Mouse (Mus musculus): ENCODE data around the gene Scg5. TPM values are rescaled to one million over a fixed set of nuclear protein-coding genes. Genes with fewer than 3 reads are reported as not detected.

Scg5 gene
- not detected in 4 replicates for total RNA-seq (2023)

GRCm38 (mm10) chr2:113828943-113829882, at the start of gene Scg5:
Scg5 (minus strand) TSS chr2:113829121.

DNA sequence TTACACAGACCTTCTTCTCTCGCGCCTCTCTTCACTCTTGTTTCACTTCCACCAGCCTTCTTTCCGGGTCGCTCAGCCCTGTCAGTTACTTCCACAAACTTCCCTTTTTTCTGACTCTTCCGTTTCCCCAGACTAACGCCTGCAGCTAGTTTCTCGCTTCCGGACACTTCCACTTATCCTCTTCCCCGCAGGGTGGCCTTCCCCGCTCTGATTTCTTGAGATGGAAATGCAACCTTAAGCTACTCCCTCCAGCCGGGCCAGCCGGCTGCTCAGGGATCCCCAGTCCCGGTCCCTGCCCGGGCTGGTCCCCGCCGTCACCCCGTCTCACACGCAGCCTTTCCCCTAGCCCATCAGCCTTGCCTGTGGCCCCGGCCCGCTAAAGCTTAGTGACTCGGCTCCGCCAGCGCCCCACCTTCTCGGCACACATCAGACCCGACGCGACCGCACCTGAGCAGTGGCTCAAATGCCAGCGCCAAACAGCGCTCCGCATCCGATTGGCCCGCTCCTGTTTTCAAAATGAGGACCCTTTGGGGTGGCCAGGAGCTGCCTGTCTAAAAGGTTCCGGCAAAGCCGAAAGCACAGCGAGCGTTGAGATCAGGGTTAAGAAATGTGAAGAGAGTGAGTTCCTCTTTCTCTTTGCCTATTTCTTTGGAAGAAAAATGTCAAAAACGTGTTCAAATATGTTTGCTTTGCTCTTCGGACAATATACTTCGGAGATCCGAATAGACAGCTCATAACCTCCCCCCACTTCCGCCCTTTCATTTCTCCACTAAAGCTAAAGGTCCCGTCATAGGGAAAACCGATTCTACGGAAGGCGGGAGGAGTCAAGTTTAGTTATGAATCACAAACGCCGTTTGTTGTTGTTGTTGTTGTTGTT, 19.6 kb upstream of the Scg5 start, which contains the start of gene Arhgap11a:
TSS of gene Arhgap11a (minus strand) at position 417 of the 877 bp plus-strand sequence.

GRCm38 (mm10) chr2:113758311-113759161, 70.4 kb downstream of the Scg5 start, which contains the start of gene Grem1:
Grem1 (minus strand) TSS chr2:113758646.

Other genes starting within 250 kb of the Scg5 start
- not detected in 4 replicates for gene Grem1, start 70.5 kb downstream of the Scg5 start, total RNA-seq (2023)
- gene Arhgap11a, start 19.5 kb upstream of the Scg5 start, total RNA-seq (2023), result 13.4 to 15.4 TPM (median 14.1 TPM) in 4 replicates
- not detected in 4 replicates for gene Gjd2, start 184.5 kb upstream of the Scg5 start, total RNA-seq (2023)
- not detected in 4 replicates for gene Actc1, start 224.4 kb upstream of the Scg5 start, total RNA-seq (2023)